Mouse (Mus musculus) Muller cell, postnatal 12 days (primary cell): ENCODE data around the gene D930048N14Rik.
"Not testable (repeated sequence)": the region's sequence is repeated elsewhere in the genome, so short reads cannot be mapped to it uniquely, and the experiment has no call there.

ENCODE experiments used
- DNase-seq: peaks from one replicate; pipeline ENCODE4 v3.0.0-alpha.2; 2015; ENCODE audit errors: inconsistent ontology term

D930048N14Rik gene

DNA sequence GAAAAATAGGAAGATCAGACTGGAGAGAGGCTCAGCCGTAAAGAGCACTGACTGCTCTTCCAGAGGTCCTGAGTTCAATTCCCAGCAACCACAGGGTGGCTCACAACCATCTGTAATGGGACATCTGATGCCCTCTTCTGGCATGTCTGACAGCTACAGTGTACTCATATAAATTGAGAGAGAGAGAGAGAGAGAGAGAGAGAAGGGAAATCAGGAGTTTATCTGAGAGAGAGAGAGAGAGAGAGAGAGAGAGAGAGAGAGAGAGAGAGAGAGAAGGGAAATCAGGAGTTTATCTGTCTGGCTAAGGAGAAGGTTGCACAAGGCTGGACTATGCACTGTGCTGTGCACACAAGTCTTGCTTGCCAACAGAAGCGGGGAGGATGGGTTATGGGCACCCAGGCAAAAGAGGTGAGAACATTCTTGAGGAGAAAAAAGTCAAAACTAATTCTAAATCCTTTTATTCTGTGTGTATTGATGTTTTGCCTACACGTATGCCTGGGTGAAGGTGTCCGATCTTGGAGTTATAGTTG lies 2.2 kb downstream of the D930048N14Rik start:
- no peak for DNase-seq

DNA sequence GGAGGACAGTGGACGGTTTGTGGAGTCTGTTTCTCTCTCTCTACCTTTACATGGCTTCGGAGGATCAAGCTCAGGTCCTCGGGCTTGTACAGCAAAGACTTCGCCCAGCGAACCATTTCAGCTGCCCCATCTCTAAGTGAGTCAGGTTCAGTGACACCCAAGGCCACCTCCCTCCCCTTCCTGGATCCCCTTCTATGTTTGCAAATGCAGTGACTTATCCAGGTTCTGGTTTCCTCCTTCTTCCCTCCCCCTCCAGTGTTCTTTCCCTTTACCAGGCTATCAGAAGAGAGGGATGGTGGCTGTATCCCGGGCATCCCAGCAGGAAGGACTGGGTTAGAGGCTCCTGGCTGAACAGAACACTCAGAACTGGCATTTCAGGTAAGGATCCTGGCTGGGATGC lies 3.0 kb downstream of the D930048N14Rik start:
- no peak for DNase-seq

DNA sequence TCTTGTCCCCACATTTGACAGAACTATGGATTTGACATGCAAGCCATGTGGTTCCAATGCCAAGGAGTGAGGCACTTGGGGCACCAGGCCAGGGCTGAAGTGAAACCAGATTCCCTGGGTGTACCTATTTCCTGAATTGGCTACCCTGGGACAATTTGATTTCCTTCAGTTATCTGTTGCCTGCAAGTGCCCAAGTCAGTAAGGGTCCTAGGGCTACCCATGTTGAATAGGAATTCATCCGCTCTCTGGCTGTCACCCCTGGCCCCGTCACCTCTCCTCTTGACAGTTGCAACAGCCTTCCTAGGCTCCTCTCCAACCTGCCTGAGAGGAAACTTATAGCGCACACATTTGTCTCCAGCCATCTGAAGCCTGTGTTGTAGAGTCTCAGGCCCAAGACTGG lies 4.1 kb downstream of the D930048N14Rik start:
- no peak for DNase-seq

DNA sequence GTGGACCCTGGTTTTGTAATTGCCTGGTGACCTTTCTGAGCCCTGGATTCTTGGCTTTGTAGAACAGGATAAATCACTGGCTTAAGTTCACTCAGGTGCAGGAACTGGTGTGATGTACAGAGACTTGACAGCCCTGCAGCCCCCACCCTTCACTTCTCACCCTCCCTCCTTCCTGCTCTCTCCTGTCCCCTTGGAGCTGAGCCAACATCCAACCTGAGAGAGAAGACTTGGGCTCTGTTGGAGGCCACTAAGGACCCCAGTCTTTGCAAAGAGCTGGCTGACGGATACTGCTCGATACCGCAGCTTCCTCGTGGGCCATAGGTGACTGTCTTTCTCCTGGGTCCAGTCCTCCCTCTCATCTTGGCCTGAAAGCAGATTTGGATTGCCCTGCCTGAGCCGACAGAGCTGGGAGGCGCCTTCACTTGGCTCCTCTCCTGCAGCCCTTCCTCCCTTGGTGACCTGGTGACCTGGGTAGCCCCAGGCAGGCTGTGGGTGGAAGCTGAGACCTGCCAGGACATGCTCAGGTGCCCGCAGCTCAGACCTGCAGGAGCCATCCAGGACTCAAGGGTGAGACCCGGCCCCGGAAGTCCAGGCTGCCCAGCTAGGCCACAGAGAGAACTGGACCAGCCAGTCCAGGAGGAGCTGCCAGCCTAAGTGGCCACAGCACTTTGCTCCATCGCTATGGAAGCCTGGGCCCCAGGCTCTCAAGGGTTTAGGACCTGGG lies 6.2 kb downstream of the D930048N14Rik start:
- no peak for DNase-seq

DNA sequence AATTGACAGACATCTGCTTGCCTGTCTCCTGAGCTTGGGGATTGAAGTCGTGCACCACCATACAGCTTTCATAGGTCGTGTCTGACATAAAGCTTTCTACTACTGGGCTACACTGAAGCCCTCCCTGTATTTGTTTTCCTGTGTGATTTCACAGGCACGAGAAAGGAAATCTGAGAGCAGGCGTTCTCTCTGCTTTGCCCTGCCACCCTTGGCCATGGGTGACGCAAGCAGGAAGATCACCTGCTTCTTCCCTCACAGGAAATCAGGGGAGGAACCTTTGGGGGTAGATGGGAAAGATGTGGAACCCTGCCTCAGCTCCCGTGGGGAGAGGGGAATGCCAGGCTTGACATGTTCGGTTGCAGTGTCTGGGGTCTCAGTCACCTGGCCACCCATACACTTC lies 7.5 kb downstream of the D930048N14Rik start:
- DNase-seq = no peak

DNA sequence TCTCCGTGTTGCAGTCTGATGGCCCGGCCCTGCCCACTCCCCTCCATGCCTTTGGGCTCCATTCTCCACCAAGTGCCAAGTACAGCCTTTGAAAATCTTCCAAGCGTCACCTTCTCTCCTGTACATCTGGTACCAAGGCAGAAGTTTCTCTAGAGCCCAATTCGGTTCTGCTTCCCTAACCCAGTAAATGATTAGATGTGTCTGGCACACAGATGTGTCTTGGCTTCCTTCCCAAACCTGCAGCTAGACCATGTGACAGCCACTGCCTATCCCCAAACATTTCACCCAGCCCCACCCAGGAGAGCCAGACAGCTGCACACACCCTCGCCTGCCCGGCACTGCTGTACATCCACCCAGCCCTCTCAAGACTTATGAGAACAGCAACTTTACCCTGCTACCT lies 8.0 kb downstream of the D930048N14Rik start:
- no peak for DNase-seq

DNA sequence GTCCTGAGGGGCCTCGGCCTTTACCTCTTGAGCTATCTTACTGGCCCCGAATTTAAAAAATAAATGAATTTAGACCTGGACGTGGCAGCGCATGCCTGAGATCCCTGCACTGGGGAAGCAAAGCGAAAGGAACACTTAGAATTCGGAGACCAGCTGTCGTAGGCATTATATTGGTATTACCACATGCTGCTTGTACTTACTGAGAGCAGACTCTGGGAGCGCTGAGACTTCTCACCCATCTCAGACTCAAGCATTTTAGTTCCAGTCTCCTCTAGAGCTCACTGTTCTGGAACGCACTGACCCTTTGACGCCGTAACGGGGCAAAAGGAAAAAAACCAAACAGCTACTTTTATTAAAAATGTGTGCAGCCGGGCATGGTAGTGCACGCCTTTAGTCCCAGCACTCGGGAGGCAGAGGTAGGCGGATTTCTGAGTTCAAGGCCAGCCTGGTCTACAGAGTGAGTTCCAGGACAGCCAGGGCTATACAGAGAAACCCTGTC lies 11.2 kb downstream of the D930048N14Rik start:
- DNase-seq = no peak

DNA sequence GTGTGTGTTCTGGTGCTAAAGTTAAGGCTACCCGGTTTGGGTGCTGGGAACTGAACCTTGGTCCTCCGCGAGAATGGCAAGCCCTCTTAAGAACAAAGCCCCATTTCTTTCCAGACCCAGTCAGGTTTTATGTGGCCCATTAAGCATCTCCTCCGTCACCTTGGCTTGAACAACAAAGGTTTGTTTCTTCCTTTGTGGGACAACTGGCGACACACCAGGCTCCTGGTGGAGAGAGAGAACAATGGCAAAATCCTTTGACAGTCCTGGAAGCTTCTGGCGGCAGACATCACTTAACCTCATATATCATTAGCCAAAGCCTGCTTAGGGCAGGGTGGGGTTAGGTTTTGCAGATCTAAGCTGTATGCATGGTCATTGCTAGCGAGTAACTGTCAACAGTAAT lies 11.9 kb downstream of the D930048N14Rik start:
- no peak for DNase-seq

DNA sequence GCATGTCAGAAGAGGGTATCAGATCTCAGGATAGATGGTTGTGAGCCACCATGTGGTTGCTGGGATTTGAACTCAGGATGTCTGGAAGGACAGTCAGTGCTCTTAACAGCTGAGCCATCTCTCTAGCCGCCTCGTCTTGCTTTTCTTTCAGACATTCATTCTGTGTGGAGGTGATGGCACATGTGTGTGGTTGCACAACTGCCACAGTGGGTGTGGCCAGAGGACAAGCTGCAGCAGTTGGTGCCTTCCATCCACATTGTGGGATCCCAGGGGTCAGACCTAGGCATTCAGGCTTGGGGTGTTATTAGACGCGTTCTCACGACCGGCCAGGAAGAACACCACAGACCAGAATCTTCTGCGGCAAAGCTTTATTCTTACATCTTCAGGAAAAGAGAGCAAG lies 14.0 kb downstream of the D930048N14Rik start:
- not testable (repeated sequence) for DNase-seq

DNA sequence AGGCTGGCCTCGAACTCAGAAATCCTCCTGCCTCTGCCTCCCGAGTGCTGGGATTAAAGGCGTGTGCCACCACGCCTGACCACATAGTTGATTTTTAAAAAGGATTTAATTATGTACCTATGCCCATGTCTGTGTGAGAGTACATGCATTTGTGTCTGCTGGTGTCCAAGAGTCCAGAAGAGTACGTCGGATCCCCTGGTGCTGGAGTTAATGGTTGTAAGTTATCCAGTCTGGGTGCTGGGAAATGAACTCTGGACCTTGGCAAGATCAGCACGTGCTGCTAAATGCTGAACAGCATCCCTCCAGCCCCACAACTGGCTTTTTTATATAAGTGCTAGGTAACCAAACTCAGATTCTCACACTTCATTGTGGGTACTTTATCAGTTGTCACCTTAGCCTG lies 20.1 kb downstream of the D930048N14Rik start:
- DNase-seq = no peak

DNA sequence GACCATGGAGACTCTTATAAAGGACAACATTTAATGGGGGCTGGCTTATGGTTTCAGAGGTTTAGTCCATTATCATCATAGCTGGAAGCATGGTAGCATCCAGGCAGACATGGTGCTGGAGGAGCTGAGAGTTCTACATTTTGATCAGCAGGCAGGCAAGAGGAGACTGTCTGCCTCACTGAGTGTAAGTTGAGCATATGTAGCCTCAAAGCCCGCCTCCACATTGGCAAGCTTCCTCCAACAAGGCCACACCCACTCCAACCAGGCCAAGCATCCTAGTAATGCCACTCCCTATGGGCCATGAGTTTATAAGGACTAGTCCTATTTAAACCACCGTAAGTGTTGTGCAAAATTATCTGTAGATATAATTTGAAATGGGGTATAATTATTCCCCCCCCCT lies 20.6 kb downstream of the D930048N14Rik start:
- no peak for DNase-seq

DNA sequence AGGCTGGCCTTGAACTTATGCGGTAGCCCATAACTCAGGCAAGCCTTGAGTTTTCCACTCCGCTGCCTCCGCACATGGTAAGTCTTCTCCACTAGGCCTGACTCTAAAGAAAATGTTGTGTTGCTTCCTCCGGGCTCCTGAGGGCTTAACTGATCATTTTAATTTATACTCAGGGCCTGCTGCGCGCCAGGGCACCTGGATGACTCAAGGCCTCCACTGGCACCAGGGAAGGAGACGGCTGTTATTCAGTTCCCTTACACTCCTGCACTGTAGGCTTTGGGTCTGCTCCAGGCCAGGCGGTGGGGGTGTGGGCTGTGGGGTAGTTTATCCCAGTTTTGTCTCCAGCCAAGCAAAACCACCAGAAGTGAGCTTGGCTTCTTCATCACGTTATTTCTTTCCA lies 22.5 kb downstream of the D930048N14Rik start:
- DNase-seq = no peak

DNA sequence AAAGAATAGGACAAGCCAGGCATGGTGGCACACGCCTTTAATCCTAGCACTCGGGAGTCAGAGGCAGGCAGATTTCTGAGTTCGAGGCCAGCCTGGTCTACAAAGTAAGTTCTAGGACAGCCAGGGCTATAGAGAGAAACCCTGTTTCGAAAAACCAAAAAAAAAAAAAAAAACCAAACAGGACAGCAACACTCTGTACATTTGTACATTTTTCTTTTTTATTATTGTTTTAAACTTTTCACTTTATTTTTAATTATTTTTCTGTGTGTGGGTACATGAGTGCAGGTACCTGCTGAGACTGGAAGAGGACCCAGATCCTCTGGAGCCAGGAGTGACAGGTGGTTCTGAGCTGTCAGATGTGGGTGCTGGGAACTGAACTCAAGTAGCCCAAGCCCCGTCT lies 24.6 kb downstream of the D930048N14Rik start:
- DNase-seq = no peak

DNA sequence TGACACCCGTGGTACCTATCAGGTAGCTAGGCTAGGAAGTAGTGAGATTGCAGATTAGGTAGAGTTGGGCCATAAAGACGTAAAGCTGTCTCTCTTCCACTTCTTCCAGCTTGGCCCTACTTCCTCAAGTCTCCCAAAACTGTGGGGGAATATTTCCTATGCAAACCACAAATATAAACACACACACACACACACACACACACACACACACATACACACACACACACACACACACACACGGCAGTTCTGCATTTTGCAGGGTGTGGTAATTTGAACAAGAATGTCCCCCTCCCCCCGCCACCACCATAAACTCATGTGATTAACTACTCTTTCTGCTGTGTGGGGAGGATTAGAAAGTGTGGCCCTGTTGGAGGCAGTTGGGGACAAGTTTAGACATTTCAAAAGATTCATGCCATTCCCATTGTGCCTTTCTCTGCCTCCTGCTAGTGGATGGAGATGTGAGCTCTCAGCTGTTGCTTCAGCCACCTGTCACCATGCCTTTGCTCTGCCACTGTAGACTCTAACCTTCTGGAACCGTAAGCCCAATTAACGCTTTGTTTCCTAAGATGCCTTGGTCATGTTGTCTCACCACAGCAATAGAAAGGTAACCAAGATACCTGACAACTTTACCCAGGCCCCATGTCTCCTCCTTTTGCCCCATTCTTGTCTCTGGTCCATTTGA lies 27.1 kb downstream of the D930048N14Rik start:
- no peak for DNase-seq

DNA sequence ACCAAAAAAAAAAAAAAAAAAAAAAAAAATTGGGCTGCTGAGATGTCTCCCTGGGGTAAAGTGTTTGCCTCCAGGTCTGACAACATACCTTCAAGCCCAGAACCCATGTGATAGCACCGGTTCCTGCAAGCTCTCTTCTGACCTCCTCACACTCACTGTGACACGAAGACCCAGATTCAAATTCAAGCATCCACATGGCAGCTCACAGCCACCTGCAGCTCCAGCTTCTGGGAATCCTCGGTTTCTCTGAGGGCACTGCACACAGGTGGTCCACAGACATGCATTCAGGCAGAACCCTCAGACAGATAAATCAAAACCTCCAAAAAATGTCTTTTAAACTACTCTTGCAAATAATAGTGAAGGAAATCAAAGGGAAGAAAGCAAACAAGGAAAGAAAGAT lies 28.7 kb downstream of the D930048N14Rik start:
- DNase-seq = no peak

DNA sequence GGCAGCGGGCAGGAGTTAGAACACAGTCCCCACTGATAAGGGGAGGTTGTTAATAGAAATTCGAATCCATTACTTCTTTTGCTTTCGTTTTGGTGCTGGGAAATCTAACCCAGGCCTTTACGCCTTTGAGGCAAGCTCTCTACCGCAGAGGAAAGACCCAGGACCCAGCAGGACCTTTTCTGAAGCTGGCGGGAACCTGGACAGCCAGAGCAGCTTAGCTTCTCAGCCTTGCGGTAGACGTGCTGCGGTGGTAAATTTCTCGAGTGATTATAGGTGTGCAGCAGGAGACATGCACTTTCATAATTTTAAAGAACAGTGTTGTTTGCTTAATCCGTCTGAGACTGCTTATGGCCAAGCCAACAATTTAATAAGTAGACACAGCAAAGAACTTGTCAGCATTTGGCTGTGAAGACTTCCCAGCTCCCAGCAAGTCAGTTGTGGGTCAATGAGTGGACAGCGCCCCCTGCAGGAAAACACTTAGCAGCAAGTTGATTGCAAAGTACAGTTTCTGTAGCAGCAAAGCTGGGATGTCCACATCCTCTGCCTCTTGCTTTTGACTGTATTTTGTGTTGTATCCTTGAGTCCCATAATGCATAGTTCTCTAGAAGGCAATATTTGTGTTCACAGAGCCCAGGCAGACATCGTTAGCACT lies 30.7 kb downstream of the D930048N14Rik start:
- DNase-seq = peak; percentile 69

DNA sequence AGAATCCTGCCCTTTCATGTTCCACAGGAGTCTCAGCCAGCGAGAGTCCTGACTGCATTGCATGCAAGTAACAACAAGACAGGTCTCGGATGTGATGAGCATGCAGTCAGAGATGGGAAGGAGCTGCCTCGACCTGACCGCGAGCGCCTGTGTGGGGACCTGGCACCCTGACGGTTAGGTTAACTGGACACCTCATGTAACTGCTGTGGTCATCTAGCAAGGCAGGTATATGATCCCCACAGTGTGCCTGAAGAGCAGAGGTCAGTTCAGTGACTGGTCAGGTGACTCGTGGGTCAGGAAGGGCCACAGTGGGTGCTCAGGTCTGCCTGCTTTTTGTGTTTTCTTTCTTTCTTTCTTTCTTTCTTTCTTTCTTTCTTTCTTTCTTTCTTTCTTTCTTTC lies 31.2 kb downstream of the D930048N14Rik start:
- DNase-seq = no peak

DNA sequence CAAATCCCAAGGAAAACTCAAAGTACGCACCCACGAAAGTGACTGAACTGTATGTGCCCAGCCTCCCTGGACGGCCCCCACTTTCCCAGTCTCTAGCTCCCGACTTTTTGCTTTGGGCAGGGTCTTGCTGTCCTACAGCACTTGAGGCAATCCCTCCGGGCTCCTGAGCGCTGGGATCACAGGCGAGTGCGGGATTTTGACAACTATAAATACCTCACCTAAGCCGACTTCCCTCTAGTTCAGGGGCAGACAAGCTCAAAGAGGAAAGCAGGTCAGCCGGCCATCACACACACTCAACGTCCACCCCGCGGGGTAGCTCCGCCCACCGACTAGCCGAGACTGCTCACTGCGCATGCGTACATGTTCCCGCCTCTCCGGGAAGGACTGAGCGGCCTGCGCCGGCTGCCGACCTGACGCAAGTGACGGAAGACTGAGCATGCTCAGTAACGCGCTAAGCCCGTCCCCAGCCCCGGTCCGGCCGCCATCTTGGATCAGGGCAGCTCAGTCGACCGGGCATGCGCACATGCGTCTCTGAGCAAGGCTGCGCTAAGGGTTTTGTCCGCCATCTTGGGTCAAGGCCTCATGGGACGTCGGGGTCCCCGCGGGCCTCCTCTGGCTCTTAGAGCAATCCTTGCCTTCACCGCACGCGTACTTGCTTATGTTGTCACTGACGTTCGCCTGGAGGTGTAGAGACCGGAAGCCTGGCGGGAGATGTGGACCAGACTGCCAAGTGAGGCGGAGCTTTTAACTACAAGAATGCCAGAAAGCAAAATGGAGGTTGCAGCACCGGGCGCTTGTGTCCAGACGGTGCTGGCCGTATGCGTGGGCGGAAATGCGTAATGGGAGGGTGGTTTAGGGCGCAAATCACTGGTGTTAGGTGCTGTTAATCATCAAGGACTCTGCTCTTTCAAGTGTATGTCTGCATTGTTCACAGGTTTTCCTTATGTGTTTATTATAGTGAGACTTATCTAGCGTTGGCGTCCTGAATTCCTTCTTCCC lies 37.9 kb downstream of the D930048N14Rik start, which contains the start of gene 0610009B22Rik:
TSS of gene 0610009B22Rik (minus strand) at position 545 of the 999 bp plus-strand sequence.
- peak; percentile 100 for DNase-seq

DNA sequence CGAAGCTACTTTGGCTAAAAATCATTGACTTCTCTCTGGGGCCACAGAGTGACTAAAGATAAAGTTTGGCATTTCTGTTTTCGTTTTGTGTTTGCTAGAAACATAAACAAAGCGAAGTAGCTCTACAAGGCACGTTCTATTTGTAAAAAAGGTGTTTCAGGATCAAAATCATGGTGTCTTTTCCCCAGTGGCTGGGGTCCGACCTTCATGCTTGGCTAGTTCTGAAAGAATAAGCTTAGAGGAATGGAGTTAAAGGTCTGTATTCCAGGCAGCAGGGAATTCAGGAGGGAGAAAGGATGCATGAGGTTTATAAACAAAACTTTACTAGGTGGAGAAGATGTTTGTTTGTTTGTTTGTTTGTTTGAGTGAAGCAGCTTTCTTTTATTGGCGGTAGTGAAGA lies 38.6 kb downstream of the D930048N14Rik start:
- DNase-seq = no peak

DNA sequence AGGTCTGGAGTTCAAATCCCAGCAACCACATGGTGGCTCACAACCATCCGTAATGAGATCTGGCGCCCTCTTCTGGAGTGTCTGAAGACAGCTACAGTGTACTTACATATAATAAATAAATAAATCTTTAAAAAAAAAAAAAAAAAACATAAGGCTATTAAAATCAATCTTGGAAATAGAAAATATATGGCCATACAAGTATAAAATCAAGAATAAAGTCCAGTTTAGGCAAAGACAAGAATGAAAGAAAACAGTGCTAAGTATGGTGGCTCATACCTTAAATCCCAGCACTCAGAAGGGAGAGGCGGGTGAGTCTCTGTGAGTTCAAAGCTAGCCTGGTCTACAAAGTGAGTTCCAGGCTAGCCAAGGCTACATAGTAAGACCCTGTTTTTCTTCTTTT lies 39.8 kb downstream of the D930048N14Rik start:
- DNase-seq = not testable (repeated sequence)

DNA sequence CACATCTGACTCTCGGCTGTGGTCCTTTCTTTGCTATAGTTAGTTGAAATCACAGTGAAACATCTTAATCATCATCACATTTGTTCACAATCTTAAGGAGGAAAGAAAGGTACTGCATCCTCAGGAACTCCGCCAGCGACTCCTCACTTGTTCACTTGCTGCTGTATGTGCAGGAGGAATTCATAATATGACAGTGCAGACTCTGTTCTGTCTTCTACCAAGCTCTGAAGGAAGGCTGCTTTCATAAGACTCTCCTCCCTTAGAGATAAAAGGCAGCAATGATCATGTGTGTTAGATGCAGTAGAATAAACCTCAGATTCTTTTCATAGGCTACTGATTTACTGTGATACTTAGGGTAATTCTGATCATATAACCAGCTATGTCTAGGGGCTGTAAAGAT lies 44.2 kb downstream of the D930048N14Rik start:
- DNase-seq = no peak
